Mouse (Mus musculus) hindbrain, embryonic 14.5 days (tissue): ENCODE measurements around the gene 1700021F05Rik. TPM values are rescaled to one million over a fixed set of nuclear protein-coding genes. Genes with fewer than 3 reads are reported as not detected.
A peak's percentile ranks its signal among the peaks of the same experiment; 100 is the strongest.

ENCODE experiments used
- ATAC-seq: fragments of 200-750 bp; cut with Nextera tagmentation; 2 replicates; pipeline ENCODE4 v1.8.0; 2017; ENCODE audit warnings: moderate number of reproducible peaks, mild to moderate bottlenecking, moderate TSS enrichment, moderate library complexity; ENCODE audit not compliant: low FRiP score
- DNase-seq: peaks from one replicate; pipeline ENCODE4 v3.0.0-alpha.2; 2015; ENCODE audit warnings: low spot score
- H3K27ac ChIP-seq: fragments of 300-500 bp; sonication (generic); 2 replicates; pipeline ENCODE4 v1.5.1; 2014; ENCODE audit warnings: mild to moderate bottlenecking, moderate library complexity
- H3K27me3 ChIP-seq: fragments of 300-500 bp; sonication (generic); 2 replicates; pipeline ENCODE4 v1.6.1; 2014; ENCODE audit warnings: mild to moderate bottlenecking, low read length, mixed read lengths; ENCODE audit not compliant: control insufficient read depth, insufficient read depth
- H3K36me3 ChIP-seq: fragments of 300-500 bp; sonication (generic); replicated peaks from 2 replicates; pipeline ENCODE4 v1.6.1; 2014; ENCODE audit not compliant: control insufficient read depth, insufficient read depth
- H3K4me1 ChIP-seq: fragments of 300-500 bp; sonication (generic); replicated peaks from 2 replicates; pipeline ENCODE4 v1.6.1; 2014; ENCODE audit warnings: antibody characterized with exemption, low read length, mixed read lengths; ENCODE audit not compliant: control insufficient read depth, insufficient read depth
- H3K4me2 ChIP-seq: fragments of 300-500 bp; sonication (generic); replicated peaks from 2 replicates; pipeline ENCODE4 v1.6.1; 2014; ENCODE audit warnings: mild to moderate bottlenecking, moderate library complexity
- H3K4me3 ChIP-seq: fragments of 300-500 bp; sonication (generic); replicated peaks from 2 replicates; pipeline ENCODE4 v1.5.1; 2014; ENCODE audit warnings: mild to moderate bottlenecking, low read length
- H3K9ac ChIP-seq: fragments of 300-500 bp; sonication (generic); 2 replicates; pipeline ENCODE4 v1.6.1; 2014
- H3K9me3 ChIP-seq: fragments of 300-500 bp; sonication (generic); 2 replicates; pipeline ENCODE4 v1.6.1; 2016; ENCODE audit warnings: low read length; ENCODE audit not compliant: control insufficient read depth
- WGBS: fragments of 180-500 bp; shearing (Covaris S2); extraction: QIAGEN DNeasy Blood & Tissue Kit; methylation state at CpG from one replicate; pipeline ENCODE4 v1.1.7; 2014; 5-methylcytosine and 5-hydroxymethylcytosine counted together
- polyA plus RNA-seq: library from polyadenylated mRNA; unstranded; fragments of >200 nt; fragmentation: Nextera tagmentation; extraction: Ambion mirVana; gene quantifications from 2 replicates; pipeline ENCODE4 v1.2.1, GENCODE M21; 2014

Gene 1700021F05Rik
- polyA plus RNA-seq, 1 experiment from 2014 or later = 66.1 TPM

DNA sequence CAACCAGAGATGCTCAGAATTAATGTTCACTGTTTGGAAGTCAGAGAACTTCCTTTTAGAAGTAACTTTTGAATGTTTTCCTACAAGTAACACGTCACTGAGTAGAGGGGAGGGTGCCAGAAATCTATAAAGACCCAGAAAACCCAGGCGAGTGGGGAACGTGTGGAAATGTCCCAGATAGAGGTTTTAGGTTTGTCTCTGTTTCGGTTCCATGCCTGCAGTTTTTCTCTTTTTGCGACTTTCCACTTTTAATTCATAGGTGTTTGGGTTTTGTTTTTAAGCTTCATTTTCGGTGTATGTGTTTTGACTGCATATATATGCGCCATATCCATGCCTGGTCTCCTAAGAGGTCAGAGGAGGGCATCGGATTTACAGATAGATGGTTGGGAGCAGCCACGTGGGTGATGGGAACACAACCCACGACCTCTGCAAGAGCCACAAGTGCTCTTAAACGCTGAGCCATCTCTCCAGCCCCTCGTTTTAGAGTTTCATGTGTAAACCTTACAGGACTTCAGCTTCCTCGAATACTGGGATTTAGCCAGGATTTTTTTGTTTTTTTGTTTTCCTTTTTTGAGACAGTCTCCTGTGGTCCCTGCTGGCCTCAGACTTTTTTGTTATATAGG, 60.5 kb downstream of the 1700021F05Rik start:
- Histone ChIP-seq H3K27ac (peak overlapping the region; percentile 98), H3K4me2 (peak overlapping the region; percentile 99), H3K9me3 (no peaks in the 10 kb centered on the region), H3K4me1 (peaks cover 46% of the 10 kb centered on the region), H3K9ac (peak overlapping the region; percentile 95), H3K36me3 (no peaks in the 10 kb centered on the region), H3K4me3 (peak overlapping the region; percentile 85), H3K27me3 (no peaks in the 10 kb centered on the region)
- ATAC-seq (no peak), DNase-seq (no peak)
- WGBS = 4% methylated on average over 13 of the region's 13 CpGs

DNA sequence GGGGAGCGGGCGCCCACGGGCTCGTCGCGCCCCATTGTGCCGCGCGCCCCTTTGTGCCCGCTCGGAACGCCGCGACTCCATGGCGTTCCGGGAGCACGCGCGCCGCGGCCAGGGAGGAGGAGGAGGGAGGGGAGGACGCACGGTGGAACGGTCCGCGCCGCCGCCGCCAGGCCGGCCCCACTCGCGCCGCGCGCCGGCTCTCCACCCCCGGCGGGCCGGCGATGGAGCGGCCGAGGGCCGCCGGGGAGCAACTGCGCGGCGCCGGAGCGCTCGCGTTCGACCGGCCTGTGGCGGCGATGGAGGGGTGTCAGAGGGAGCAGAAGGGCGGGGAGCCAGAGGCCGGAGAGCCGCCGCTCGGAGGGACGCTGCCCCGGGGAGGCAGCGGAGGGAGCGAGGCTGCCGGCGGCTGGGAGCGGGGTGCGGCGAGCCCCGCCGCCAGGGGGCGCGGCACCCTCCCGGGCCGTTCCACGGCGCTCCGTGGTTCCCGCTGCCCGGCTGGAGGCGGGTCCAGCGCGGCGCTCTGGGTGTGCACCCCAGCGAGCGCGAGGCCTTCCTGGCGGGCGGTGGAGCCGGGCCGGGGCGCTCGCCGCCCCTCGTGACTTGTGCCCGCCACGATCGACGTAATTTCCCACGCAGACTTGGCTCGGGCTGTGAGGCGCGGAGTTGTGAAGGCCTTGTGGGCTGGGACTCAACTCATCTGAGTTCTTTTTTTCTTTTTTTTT, 61.2 kb downstream of the 1700021F05Rik start:
- Histone ChIP-seq H3K36me3 (no peaks in the 10 kb centered on the region), H3K9ac (peak overlapping the region; percentile 95), H3K27me3 (no peaks in the 10 kb centered on the region), H3K4me2 (peak overlapping the region; percentile 99), H3K4me1 (peaks cover 46% of the 10 kb centered on the region), H3K9me3 (no peaks in the 10 kb centered on the region), H3K27ac (peak overlapping the region; percentile 98), H3K4me3 (peak overlapping the region; percentile 85)
- DNase-seq (peak; percentile 75), ATAC-seq (peak; percentile 90)
- under 1% methylated on average over 79 of the region's 103 CpGs for WGBS

DNA sequence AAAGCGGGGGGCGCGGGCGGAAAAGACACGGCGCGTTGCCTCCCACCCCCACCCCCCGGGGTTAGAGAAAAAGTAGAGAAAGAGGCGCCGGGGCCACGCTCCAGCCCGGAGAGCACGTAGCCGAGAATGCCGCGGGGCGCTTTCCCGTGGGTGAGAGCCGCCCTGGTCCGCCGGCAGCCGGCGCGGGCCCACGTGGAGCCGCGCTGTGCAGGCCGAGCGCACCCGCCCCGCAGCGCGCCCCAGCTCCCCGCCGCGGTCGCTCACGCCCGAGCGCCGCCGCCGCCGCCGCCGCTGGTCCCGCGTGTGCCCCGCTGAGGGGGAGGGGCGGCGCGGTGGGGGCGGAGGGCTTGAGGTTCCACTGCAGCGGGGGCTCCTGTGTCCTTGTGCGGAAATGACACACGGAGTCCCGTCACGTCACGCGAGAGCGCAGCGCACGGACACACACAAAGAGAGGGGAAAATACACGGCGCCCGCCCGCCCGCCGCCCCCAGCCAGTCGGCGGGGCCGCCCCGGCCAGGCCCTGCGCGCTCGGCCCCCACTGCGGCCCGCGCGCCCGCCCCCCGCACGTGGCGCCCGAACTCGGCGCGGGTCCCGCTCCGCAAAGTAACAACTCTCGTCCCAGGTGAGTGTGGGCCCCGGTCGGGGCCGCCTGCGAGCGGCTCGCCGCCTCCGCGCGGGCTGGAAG, 61.9 kb downstream of the 1700021F05Rik start, which contains the start of gene Bend3:
Gene Bend3 (plus strand): TSS at position 81 of the 685 bp plus-strand sequence.
- H3K9me3 ChIP-seq = no peaks in the 10 kb centered on the region
- peaks cover 46% of the 10 kb centered on the region for H3K4me1 ChIP-seq
- peak within 1 kb of the TSS; percentile 99 for H3K4me2 ChIP-seq
- 2% methylated on average over 54 of the region's 101 CpGs for WGBS
- no peaks in the 10 kb centered on the region for H3K27me3 ChIP-seq
- DNase-seq = peak; percentile 69
- ATAC-seq = peak; percentile 68
- peak within 1 kb of the TSS; percentile 98 for H3K27ac ChIP-seq
- H3K36me3 ChIP-seq = no peaks in the 10 kb centered on the region
- peak within 1 kb of the TSS; percentile 95 for H3K9ac ChIP-seq
- peak within 1 kb of the TSS; percentile 85 for H3K4me3 ChIP-seq

DNA sequence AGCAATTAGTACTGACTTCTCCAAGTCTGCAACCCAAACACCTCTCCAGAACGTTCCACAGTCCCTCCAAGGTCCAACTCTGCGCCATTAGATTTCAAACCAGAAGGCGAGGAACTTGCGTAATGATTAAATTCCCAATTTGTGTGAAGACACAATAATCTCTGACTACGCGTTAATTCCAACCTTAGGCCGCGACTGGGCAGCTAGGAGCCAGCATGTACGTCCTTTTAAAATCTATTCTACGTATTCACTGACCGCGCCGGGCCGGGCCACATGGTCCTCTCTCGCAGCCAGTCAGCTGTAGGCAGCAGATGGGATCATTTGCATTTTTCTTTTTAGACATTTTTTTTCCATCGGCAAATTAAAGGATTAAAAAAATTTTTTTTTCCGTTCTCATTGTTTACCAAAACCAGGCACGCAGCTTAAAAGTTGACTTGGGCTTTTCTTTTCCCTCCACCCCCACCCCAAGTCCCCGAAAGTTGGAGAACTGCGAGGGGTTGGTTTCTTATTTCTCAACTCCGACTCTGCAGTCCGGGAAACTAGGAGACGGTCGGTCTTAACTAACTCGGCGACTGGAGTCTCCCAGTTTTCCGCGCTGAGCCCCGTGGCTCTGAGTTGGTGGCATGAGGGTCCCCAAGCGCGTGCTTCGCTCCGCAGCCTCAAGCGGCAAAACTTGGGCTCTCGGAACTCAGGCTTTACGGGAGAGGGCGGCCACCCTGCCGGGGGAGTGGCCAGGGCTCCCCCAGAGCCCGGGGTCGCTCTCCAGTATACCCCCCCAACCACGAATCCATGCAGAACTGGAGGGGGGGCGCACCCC, 62.7 kb downstream of the 1700021F05Rik start:
- Histone ChIP-seq H3K9me3 (no peaks in the 10 kb centered on the region), H3K4me1 (peaks cover 39% of the 10 kb centered on the region), H3K36me3 (no peaks in the 10 kb centered on the region), H3K9ac (peak overlapping the region; percentile 95), H3K27ac (peak overlapping the region; percentile 98), H3K27me3 (no peaks in the 10 kb centered on the region), H3K4me2 (peak overlapping the region; percentile 99), H3K4me3 (peak overlapping the region; percentile 85)
- ATAC-seq (peak; percentile 25; the same call in 1 of the 2 replicates), DNase-seq (peak; percentile 62)
- WGBS = under 1% methylated on average over 42 of the region's 42 CpGs

DNA sequence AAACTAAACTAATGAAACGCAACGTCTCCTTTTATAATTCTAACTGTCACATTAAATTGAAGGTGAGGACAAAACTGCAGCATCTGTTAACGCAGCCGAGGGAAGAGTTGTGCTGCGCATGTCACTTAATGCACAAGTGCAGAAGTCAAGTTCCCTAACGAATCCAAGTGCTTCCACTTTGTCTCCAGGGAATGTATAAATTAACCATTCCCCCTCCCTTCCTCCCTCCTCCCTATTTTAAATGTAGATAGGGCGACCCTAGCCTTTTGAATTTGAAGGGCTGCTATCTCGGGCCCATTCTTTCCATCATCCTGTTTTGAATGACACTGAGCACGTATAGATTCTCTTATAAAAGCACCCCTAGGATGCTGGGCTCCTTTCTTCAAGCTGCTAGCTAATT, 63.3 kb downstream of the 1700021F05Rik start:
- Histone ChIP-seq H3K4me3 (peak overlapping the region; percentile 85), H3K36me3 (no peaks in the 10 kb centered on the region), H3K9ac (peak overlapping the region; percentile 95), H3K27me3 (no peaks in the 10 kb centered on the region), H3K9me3 (no peaks in the 10 kb centered on the region), H3K27ac (0 out of 2 replicates have a peak overlapping the region, but pooled peaks have one; percentile 98), H3K4me1 (peaks cover 37% of the 10 kb centered on the region), H3K4me2 (peak overlapping the region; percentile 99)
- no peak for ATAC-seq
- WGBS = 2% methylated on average over 9 of the region's 9 CpGs
- DNase-seq = peak; percentile 39

DNA sequence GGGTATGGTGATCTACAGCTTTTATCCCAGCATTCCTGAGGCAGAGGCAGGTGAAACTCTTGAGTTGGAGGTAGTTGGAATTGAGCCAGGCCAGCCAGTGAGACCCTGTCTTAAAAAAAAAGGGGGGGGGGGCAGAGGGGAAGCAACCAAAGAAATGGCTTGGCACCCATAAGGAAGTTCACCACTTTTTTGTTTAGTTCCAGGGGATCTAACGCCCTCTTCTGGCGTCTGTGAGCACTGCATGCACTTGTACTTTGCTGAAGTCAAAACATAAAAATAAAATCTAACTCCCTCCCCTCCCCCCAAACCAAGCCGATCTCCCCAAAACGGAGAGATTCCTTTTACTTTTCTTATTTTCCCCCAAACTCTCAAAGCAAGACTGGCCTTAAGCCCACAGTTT, 65.4 kb downstream of the 1700021F05Rik start:
- Histone ChIP-seq H3K4me3 (no peak overlapping the region), H3K36me3 (no peaks in the 10 kb centered on the region), H3K9ac (no peak overlapping the region), H3K4me1 (peaks cover 19% of the 10 kb centered on the region), H3K27ac (no peak overlapping the region), H3K27me3 (no peaks in the 10 kb centered on the region), H3K4me2 (no peak overlapping the region), H3K9me3 (no peaks in the 10 kb centered on the region)
- DNase-seq = no peak
- no peak for ATAC-seq
- WGBS = 61% methylated on average over 4 of the region's 4 CpGs

Other genes with a start within 250 kb of the 1700021F05Rik start
- gene Bend3, start 62.2 kb downstream of the 1700021F05Rik start, polyA plus RNA-seq = 3.1 and 4.8 TPM in 2 replicates
- gene Gm9803, start 16.9 kb downstream of the 1700021F05Rik start, polyA plus RNA-seq = 14.5 and 25.4 TPM in 2 replicates
- gene Cd24a, start 37.3 kb upstream of the 1700021F05Rik start, polyA plus RNA-seq = 938 and 954 TPM in 2 replicates